Mouse (Mus musculus) heart, embryonic 12.5 days (tissue): ENCODE data around the gene Olfr606. TPM values are rescaled to one million over a fixed set of nuclear protein-coding genes. Genes with fewer than 3 reads are reported as not detected.
"Not testable (repeated sequence)": the region's sequence is repeated elsewhere in the genome, so short reads cannot be mapped to it uniquely, and the experiment has no call there.

Experiments
- ATAC-seq: fragments of 200-750 bp; cut with Nextera tagmentation; 2 replicates; pipeline ENCODE4 v1.8.0; 2017; ENCODE audit warnings: moderate TSS enrichment, moderate library complexity; ENCODE audit not compliant: insufficient number of reproducible peaks, low FRiP score
- H3K27ac ChIP-seq: fragments of 300-500 bp; sonication (generic); 2 replicates; pipeline ENCODE4 v1.5.1; 2016; ENCODE audit warnings: mild to moderate bottlenecking, moderate library complexity; ENCODE audit not compliant: poor library complexity, severe bottlenecking
- H3K27me3 ChIP-seq: fragments of 300-500 bp; sonication (generic); replicated peaks from 2 replicates; pipeline ENCODE4 v1.6.1; 2016; ENCODE audit warnings: mild to moderate bottlenecking, moderate library complexity
- H3K36me3 ChIP-seq: fragments of 300-500 bp; sonication (generic); 2 replicates; pipeline ENCODE4 v1.6.1; 2016; ENCODE audit warnings: mild to moderate bottlenecking, moderate library complexity
- H3K4me1 ChIP-seq: fragments of 300-500 bp; sonication (generic); replicated peaks from 2 replicates; pipeline ENCODE4 v1.6.1; 2016; ENCODE audit warnings: mild to moderate bottlenecking
- H3K4me2 ChIP-seq: fragments of 300-500 bp; sonication (generic); 2 replicates; pipeline ENCODE4 v1.6.1; 2016; ENCODE audit warnings: mild to moderate bottlenecking, moderate library complexity
- H3K4me3 ChIP-seq: fragments of 300-500 bp; sonication (generic); 2 replicates; pipeline ENCODE4 v1.5.1; 2016; ENCODE audit warnings: mild to moderate bottlenecking
- H3K9ac ChIP-seq: fragments of 300-500 bp; sonication (generic); 2 replicates; pipeline ENCODE4 v1.6.1; 2016; ENCODE audit warnings: mild to moderate bottlenecking, moderate library complexity
- H3K9me3 ChIP-seq: fragments of 300-500 bp; sonication (generic); replicated peaks from 2 replicates; pipeline ENCODE4 v1.6.1; 2016; ENCODE audit warnings: mild to moderate bottlenecking, moderate library complexity
- WGBS: fragments of 180-500 bp; shearing (Covaris S2); methylation state at CpG from one replicate; pipeline ENCODE4 v1.1.7; 2016; 5-methylcytosine and 5-hydroxymethylcytosine counted together
- microRNA-seq: library from miRNA; unstranded; fragments of <30 nt; microRNA quantifications from one replicate; pipeline ENCODE4, GENCODE M21; 2017
- polyA plus RNA-seq: library from polyadenylated mRNA; unstranded; fragments of >200 nt; fragmentation: Nextera tagmentation; extraction: Ambion mirVana; gene quantifications from 2 replicates; pipeline ENCODE4 v1.2.1, GENCODE M21; 2016

Olfr606 gene
- not detected in 2 replicates for polyA plus RNA-seq

DNA sequence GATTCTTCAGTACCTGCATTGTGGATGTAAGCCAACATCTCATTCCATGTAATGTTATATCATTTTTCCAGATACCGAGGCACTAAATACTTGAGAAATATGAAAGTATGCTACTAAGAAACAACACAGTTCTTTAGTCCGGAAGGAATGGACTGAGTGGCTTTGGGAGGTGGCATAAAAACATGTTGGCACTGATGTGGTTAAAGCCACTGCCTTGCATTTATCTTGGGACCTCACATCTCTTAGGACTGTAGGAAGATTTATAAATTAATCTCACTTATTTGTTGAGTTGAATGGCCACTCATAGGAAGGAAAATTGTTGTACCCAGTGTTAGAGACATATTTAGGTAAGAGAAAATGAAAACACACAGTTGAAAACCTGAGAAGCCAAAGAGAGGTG lies at the start of gene Olfr606:
Gene Olfr606, plus strand, starts transcription at position 301 of the 400 bp plus-strand sequence.
- H3K4me2 ChIP-seq = no peak within 1 kb of the TSS

GRCm38 (mm10) chr7:103406521-103407055 lies 42.3 kb upstream of the Olfr606 start:
- not testable (repeated sequence) for H3K27me3 ChIP-seq, H3K36me3 ChIP-seq, H3K4me2 ChIP-seq, H3K4me1 ChIP-seq, H3K9ac ChIP-seq, ATAC-seq, H3K4me3 ChIP-seq, H3K9me3 ChIP-seq, H3K27ac ChIP-seq
- WGBS = 60% methylated on average over 3 of the region's 3 CpGs

More for the DNA sequence above, at the start of gene Olfr606:
- no peak for ATAC-seq
- no peaks in the 10 kb centered on the region for H3K27me3 ChIP-seq
- H3K4me1 ChIP-seq = no peaks in the 10 kb centered on the region
- H3K36me3 ChIP-seq = no peaks in the 10 kb centered on the region
- no peak within 1 kb of the TSS for H3K4me3 ChIP-seq
- WGBS = 81% methylated on average over 2 of the region's 2 CpGs
- H3K27ac ChIP-seq = no peak within 1 kb of the TSS
- 0 out of 2 replicates have a peak, but pooled peaks cover 2% of the 10 kb centered on the region for H3K9me3 ChIP-seq
- H3K9ac ChIP-seq = no peak within 1 kb of the TSS

GRCm38 (mm10) chr7:103414772-103415171 lies 34.1 kb upstream of the Olfr606 start, which contains the start of gene Usp17lc:
Usp17lc (plus strand) TSS chr7:103415072.
- not testable (repeated sequence) for H3K9me3 ChIP-seq, H3K4me3 ChIP-seq, H3K27me3 ChIP-seq, ATAC-seq, H3K9ac ChIP-seq, H3K27ac ChIP-seq, H3K4me2 ChIP-seq, H3K36me3 ChIP-seq, H3K4me1 ChIP-seq
- 65% methylated on average over 1 of the region's 1 CpGs for WGBS

DNA sequence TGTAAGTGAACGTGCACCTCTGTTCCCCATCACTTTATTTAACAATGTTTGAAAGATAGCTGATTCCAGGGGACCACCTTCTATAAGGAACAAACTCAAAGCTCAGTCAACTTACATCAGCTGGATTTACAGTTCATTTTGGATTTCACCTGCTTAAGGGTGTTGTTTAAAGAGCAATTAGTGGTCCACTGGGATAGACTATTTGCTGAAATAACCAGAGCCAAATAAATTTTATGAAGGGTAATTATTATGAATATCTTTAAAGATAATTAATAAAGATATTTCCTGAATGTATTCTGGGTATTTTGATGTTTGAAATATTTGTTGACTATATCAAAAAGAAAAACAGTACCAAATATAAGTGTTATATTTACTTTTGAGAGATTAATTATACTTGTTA lies 3.5 kb upstream of the Olfr606 start, which contains the start of gene Olfr605:
Gene Olfr605, minus strand, starts transcription at position 101 of the 400 bp plus-strand sequence.
- Histone ChIP-seq H3K4me1 (no peaks in the 10 kb centered on the region), H3K9me3 (no peaks in the 10 kb centered on the region), H3K9ac (no peak within 1 kb of the TSS), H3K27ac (no peak within 1 kb of the TSS), H3K4me3 (no peak within 1 kb of the TSS), H3K27me3 (no peaks in the 10 kb centered on the region), H3K4me2 (no peak within 1 kb of the TSS), H3K36me3 (no peaks in the 10 kb centered on the region)
- WGBS = 77% methylated on average over 1 of the region's 1 CpGs
- ATAC-seq = no peak

- ATAC-seq = peak; percentile 45; the same call in 1 of the 2 replicates
- H3K27me3 ChIP-seq = no peaks in the 10 kb centered on the region
- H3K4me3 ChIP-seq = no peak overlapping the region
Observed at GRCm38 (mm10) chr7:103460590-103460989, 11.7 kb downstream of the Olfr606 start.

DNA sequence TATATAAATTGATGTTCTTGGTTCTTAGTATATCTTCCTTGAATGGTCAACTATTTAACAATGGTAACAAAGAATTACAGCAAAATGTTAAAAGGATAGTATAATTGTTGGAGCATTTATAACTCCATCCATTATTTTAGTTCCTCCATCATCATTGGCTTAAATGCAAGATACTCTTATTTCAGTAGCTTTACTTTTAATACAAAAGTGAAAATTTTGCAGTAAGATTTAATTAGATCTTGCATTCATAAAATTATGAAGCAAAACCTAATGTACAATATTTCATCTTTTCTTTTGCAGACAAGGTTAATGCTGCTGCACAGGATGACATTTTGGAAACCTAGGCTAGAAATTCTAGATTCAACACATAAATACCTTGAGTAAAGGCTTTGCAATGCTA lies 20.7 kb downstream of the Olfr606 start, which contains the start of gene Olfr608:
Gene Olfr608, plus strand, starts transcription at position 301 of the 400 bp plus-strand sequence.
- no peaks in the 10 kb centered on the region for H3K36me3 ChIP-seq
- H3K4me3 ChIP-seq = no peak within 1 kb of the TSS
- H3K9ac ChIP-seq = no peak within 1 kb of the TSS
- H3K27me3 ChIP-seq = no peaks in the 10 kb centered on the region
- no peaks in the 10 kb centered on the region for H3K9me3 ChIP-seq
- H3K4me2 ChIP-seq = no peak within 1 kb of the TSS
- no peaks in the 10 kb centered on the region for H3K4me1 ChIP-seq
- ATAC-seq = no peak
- H3K27ac ChIP-seq = no peak within 1 kb of the TSS

More at GRCm38 (mm10) chr7:103460590-103460989, 11.7 kb downstream of the Olfr606 start:
- H3K27ac ChIP-seq = no peak overlapping the region
- no peak overlapping the region for H3K9ac ChIP-seq
- WGBS = 55% methylated on average over 5 of the region's 5 CpGs
- no peaks in the 10 kb centered on the region for H3K36me3 ChIP-seq
- peaks cover 5% of the 10 kb centered on the region; the same call in 1 of the 2 replicates for H3K4me1 ChIP-seq
- H3K4me2 ChIP-seq = 0 out of 2 replicates have a peak overlapping the region, but pooled peaks have one; percentile 8
- no peaks in the 10 kb centered on the region for H3K9me3 ChIP-seq

DNA sequence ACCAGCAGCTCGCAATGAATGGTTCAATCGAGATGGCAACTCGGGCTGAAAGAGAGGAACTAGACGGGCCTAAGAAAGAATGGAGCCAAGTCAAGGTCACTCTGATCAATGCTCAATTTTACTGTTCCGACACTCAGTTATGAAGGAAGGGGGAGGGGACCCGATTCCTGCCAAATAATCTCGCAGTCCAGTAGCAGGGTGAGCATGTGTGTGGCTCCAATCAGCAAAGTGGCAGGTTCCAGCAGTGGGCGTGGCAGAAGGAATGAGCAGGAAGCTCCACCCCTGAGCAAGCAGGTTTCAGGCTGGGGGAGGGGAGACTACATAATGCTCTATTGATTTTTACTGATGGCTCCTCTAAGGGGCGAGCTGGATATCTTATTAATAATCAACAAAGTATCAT lies 28.3 kb downstream of the Olfr606 start:
- not testable (repeated sequence) for H3K9ac ChIP-seq, H3K4me3 ChIP-seq, H3K4me1 ChIP-seq, H3K36me3 ChIP-seq, H3K9me3 ChIP-seq, H3K4me2 ChIP-seq, H3K27ac ChIP-seq, H3K27me3 ChIP-seq, ATAC-seq
- WGBS = 88% methylated on average over 9 of the region's 9 CpGs

DNA sequence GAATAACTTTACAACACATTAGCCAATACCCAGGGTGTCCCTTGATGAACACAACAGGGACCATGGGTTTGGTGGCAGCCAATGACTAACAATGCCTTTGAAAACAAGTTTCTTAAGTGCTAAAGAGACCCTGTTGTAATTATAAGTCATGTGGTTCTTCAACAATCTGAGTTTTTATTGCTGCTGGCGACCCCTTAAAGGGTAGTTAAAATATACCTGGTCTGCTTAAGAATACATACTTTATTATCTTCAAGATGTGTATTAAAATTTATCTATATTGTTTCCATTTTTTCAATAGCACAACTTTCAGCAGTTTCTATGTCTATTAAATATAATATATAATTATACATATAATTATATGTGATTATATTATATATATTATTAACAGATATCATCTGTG lies 49.1 kb downstream of the Olfr606 start, which contains the start of gene Olfr609:
Gene Olfr609, minus strand, starts transcription at position 101 of the 400 bp plus-strand sequence.
- no peak for ATAC-seq
- Histone ChIP-seq H3K36me3 (no peaks in the 10 kb centered on the region), H3K4me2 (no peak within 1 kb of the TSS), H3K27me3 (no peaks in the 10 kb centered on the region), H3K9ac (no peak within 1 kb of the TSS), H3K9me3 (no peaks in the 10 kb centered on the region), H3K4me3 (no peak within 1 kb of the TSS), H3K4me1 (no peaks in the 10 kb centered on the region), H3K27ac (no peak within 1 kb of the TSS)
- WGBS = 60% methylated on average over 1 of the region's 1 CpGs

Small RNAs within 50 kb of the gene (microRNA-seq; reads per million reads assigned to microRNA genes)
- gene Gm25774 = not detected

Other genes starting within 250 kb of the Olfr606 start
- not detected in 2 replicates for gene Olfr593, start 237.2 kb upstream of the Olfr606 start, polyA plus RNA-seq
- gene Olfr594, start 232.1 kb upstream of the Olfr606 start, polyA plus RNA-seq = not detected in 2 replicates
- not detected in 2 replicates for gene Usp17ld, start 196.5 kb upstream of the Olfr606 start, polyA plus RNA-seq
- not detected in 2 replicates for gene Olfr596, start 143.4 kb upstream of the Olfr606 start, polyA plus RNA-seq
- not detected in 2 replicates for gene Olfr597, start 132.7 kb upstream of the Olfr606 start, polyA plus RNA-seq
- gene Olfr598, start 125.5 kb upstream of the Olfr606 start, polyA plus RNA-seq = not detected in 2 replicates
- gene Olfr599, start 113.1 kb upstream of the Olfr606 start, polyA plus RNA-seq = not detected in 2 replicates
- gene Olfr600, start 99.4 kb upstream of the Olfr606 start, polyA plus RNA-seq = not detected in 2 replicates
- not detected in 2 replicates for gene Olfr601, start 86.4 kb upstream of the Olfr606 start, polyA plus RNA-seq
- not detected in 2 replicates for gene Olfr603, start 62.9 kb upstream of the Olfr606 start, polyA plus RNA-seq
- not detected in 2 replicates for gene Usp17lc, start 34.0 kb upstream of the Olfr606 start, polyA plus RNA-seq
- gene Olfr605, start 3.6 kb upstream of the Olfr606 start, polyA plus RNA-seq = not detected in 2 replicates
- gene Olfr607, start 15.1 kb downstream of the Olfr606 start, polyA plus RNA-seq = 0.13 and 0.28 TPM in 2 replicates
- gene Olfr608, start 20.8 kb downstream of the Olfr606 start, polyA plus RNA-seq = 0.17 TPM in 1 of 2 replicates, not detected in the other
- gene Olfr609, start 49.0 kb downstream of the Olfr606 start, polyA plus RNA-seq = 0.08 TPM in 1 of 2 replicates, not detected in the other
- not detected in 2 replicates for gene Olfr610, start 63.1 kb downstream of the Olfr606 start, polyA plus RNA-seq
- gene Olfr611, start 71.8 kb downstream of the Olfr606 start, polyA plus RNA-seq = not detected in 2 replicates
- not detected in 2 replicates for gene Olfr612, start 93.7 kb downstream of the Olfr606 start, polyA plus RNA-seq
- gene Olfr613, start 99.0 kb downstream of the Olfr606 start, polyA plus RNA-seq = not detected in 2 replicates
- gene Olfr615, start 107.0 kb downstream of the Olfr606 start, polyA plus RNA-seq = not detected in 2 replicates
- not detected in 2 replicates for gene Olfr616, start 120.1 kb downstream of the Olfr606 start, polyA plus RNA-seq
- gene Olfr617, start 124.0 kb downstream of the Olfr606 start, polyA plus RNA-seq = not detected in 2 replicates
- gene Olfr618, start 141.1 kb downstream of the Olfr606 start, polyA plus RNA-seq = not detected in 2 replicates
- not detected in 2 replicates for gene Olfr619, start 151.5 kb downstream of the Olfr606 start, polyA plus RNA-seq
- not detected in 2 replicates for gene Olfr620, start 163.5 kb downstream of the Olfr606 start, polyA plus RNA-seq
- gene Olfr622, start 193.7 kb downstream of the Olfr606 start, polyA plus RNA-seq = not detected in 2 replicates
- gene Olfr623, start 214.7 kb downstream of the Olfr606 start, polyA plus RNA-seq = not detected in 2 replicates
- gene Olfr624, start 222.1 kb downstream of the Olfr606 start, polyA plus RNA-seq = 0.03 and 0.04 TPM in 2 replicates
- not detected in 2 replicates for gene Olfr625-ps1, start 233.7 kb downstream of the Olfr606 start, polyA plus RNA-seq